Mouse (Mus musculus): ENCODE measurements around the gene Stoml2.
A peak's percentile ranks its signal among the peaks of the same experiment; 100 is the strongest.

Gene Stoml2

GRCm38 (mm10) chr4:43038567-43039495 is 7.3 kb upstream of the Stoml2 start:
- DNase-seq (ENCODE audit: low spot score in 2 of 2) = peak in 1 of 2 experiments; percentile 56

GRCm38 (mm10) chr4:43037860-43038566 is 6.5 kb upstream of the Stoml2 start:
- DNase-seq (ENCODE audit: low spot score in 2 of 2) = peak; percentile 52 to 69

- no peak for DNase-seq (ENCODE audit: low spot score in 2 of 2)
Observed at GRCm38 (mm10) chr4:43036356-43036755, 4.8 kb upstream of the Stoml2 start.

- DNase-seq (ENCODE audit: low spot score in 2 of 2) = no peak
Observed at GRCm38 (mm10) chr4:43035851-43036250, 4.3 kb upstream of the Stoml2 start.

- DNase-seq (ENCODE audit: low spot score in 2 of 2) = no peak
Observed at GRCm38 (mm10) chr4:43033481-43033880, 2.0 kb upstream of the Stoml2 start.

- DNase-seq (ENCODE audit: low spot score in 2 of 2) = no peak
Observed at GRCm38 (mm10) chr4:43032501-43032900, 991 bp upstream of the Stoml2 start.

GRCm38 (mm10) chr4:43030780-43031230 is 705 bp downstream of the Stoml2 start:
- no peak for DNase-seq (ENCODE audit: low spot score in 2 of 2)

- no peak for DNase-seq (ENCODE audit: low spot score in 2 of 2)
Observed at GRCm38 (mm10) chr4:43030352-43030751, 1.2 kb downstream of the Stoml2 start.

- no peak for DNase-seq (ENCODE audit: low spot score in 2 of 2)
Observed at GRCm38 (mm10) chr4:43029749-43030148, 1.8 kb downstream of the Stoml2 start.

- DNase-seq (ENCODE audit: low spot score in 2 of 2) = no peak
Observed at GRCm38 (mm10) chr4:43029121-43029520, 2.4 kb downstream of the Stoml2 start.

- peak; percentile 85 to 89 for DNase-seq (ENCODE audit: low spot score in 2 of 2)
Observed at GRCm38 (mm10) chr4:43025084-43025960, 6.2 kb downstream of the Stoml2 start, which contains the start of gene Pigo. Gene Pigo, minus strand, starts transcription at chr4:43025819.

- DNase-seq (ENCODE audit: low spot score in 2 of 2) = no peak
Observed at GRCm38 (mm10) chr4:43024673-43025072, 6.8 kb downstream of the Stoml2 start.

- no peak for DNase-seq (ENCODE audit: low spot score in 2 of 2)
Observed at GRCm38 (mm10) chr4:43021341-43021740, 10.2 kb downstream of the Stoml2 start.

GRCm38 (mm10) chr4:43020876-43021275 is 10.6 kb downstream of the Stoml2 start:
- no peak for DNase-seq (ENCODE audit: low spot score in 2 of 2)

GRCm38 (mm10) chr4:43019641-43020465 is 11.7 kb downstream of the Stoml2 start:
- no peak for DNase-seq (ENCODE audit: low spot score in 2 of 2)

- no peak for DNase-seq (ENCODE audit: low spot score in 2 of 2)
Observed at GRCm38 (mm10) chr4:43019176-43019575, 12.3 kb downstream of the Stoml2 start.

- DNase-seq (ENCODE audit: low spot score in 2 of 2) = no peak
Observed at GRCm38 (mm10) chr4:43018156-43018555, 13.4 kb downstream of the Stoml2 start.

- no peak for DNase-seq (ENCODE audit: low spot score in 2 of 2)
Observed at GRCm38 (mm10) chr4:43012091-43012490, 19.4 kb downstream of the Stoml2 start.

GRCm38 (mm10) chr4:43010161-43011038 is 21.1 kb downstream of the Stoml2 start, which contains the start of gene Fancg:
Gene Fancg, minus strand, starts transcription at chr4:43010506.
- DNase-seq (ENCODE audit: low spot score in 2 of 2) = peak; percentile 57 to 75

- DNase-seq (ENCODE audit: low spot score in 2 of 2) = no peak
Observed at GRCm38 (mm10) chr4:43005765-43006164, 25.7 kb downstream of the Stoml2 start.
